Mouse (Mus musculus): ENCODE results near the gene Rad51b. TPM values are rescaled to one million over a fixed set of nuclear protein-coding genes. Genes with fewer than 3 reads are reported as not detected.

Rad51b gene
- polyA plus RNA-seq, 1 experiment from 2014 or later, result 6.4 TPM

- H3K9me3 ChIP-seq, result no peaks in the 10 kb centered on the region
- H3K4me1 ChIP-seq, result peaks cover 19% of the 10 kb centered on the region
- H3K36me3 ChIP-seq (replicated peaks), result no peaks in the 10 kb centered on the region
- no peak overlapping the region for H3K4me3 ChIP-seq
- WGBS, result 64% methylated on average over 7 of the region's 7 CpGs
- no peak for DNase-seq (ENCODE audit: low spot score)
- no peaks in the 10 kb centered on the region for H3K27me3 ChIP-seq (replicated peaks; ENCODE audit: low read depth, poor library complexity, severe bottlenecking)
- peak overlapping the region; percentile 67 for H3K27ac ChIP-seq (replicated peaks)
Observed at GRCm38 (mm10) chr12:79648812-79649700, 352.0 kb downstream of the Rad51b start.

DNA sequence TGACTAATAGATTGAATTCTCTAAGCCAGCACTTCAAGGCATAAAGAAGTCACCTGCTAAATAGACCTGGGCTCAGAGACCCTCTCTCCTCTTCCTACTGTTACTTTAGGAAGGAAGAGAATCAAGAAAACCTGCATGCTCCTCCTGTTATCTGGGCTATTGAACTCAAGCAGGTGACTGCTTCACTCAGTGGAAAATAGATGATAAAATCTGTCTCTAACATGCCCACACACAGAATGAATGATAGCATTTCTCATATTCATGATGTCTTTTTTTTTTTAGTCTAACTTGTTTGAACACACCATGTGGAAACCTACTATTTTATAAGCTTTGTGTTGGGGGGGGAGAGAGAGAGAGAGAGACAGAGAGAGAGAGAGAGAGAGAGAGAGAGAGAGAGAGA lies 352.7 kb downstream of the Rad51b start:
- peaks cover 19% of the 10 kb centered on the region for H3K4me1 ChIP-seq
- no peak overlapping the region for H3K27ac ChIP-seq (replicated peaks)
- H3K4me3 ChIP-seq, result no peak overlapping the region
- H3K36me3 ChIP-seq (replicated peaks), result no peaks in the 10 kb centered on the region
- H3K27me3 ChIP-seq (replicated peaks; ENCODE audit: low read depth, poor library complexity, severe bottlenecking), result no peaks in the 10 kb centered on the region
- DNase-seq (ENCODE audit: low spot score), result no peak
- no peaks in the 10 kb centered on the region for H3K9me3 ChIP-seq

GRCm38 (mm10) chr12:79655138-79655537 lies 358.1 kb downstream of the Rad51b start:
- WGBS, result 95% methylated on average over 5 of the region's 5 CpGs
- Histone ChIP-seq H3K36me3 (replicated peaks) (no peaks in the 10 kb centered on the region), H3K9me3 (no peaks in the 10 kb centered on the region), H3K27ac (replicated peaks) (no peak overlapping the region), H3K4me3 (no peak overlapping the region), H3K27me3 (replicated peaks; ENCODE audit: low read depth, poor library complexity, severe bottlenecking) (no peaks in the 10 kb centered on the region), H3K4me1 (peaks cover 20% of the 10 kb centered on the region)
- no peak for DNase-seq (ENCODE audit: low spot score)

GRCm38 (mm10) chr12:79658861-79659260 lies 361.8 kb downstream of the Rad51b start:
- Histone ChIP-seq H3K9me3 (no peaks in the 10 kb centered on the region), H3K4me1 (peaks cover 29% of the 10 kb centered on the region), H3K4me3 (no peak overlapping the region), H3K27ac (replicated peaks) (no peak overlapping the region), H3K27me3 (replicated peaks; ENCODE audit: low read depth, poor library complexity, severe bottlenecking) (no peaks in the 10 kb centered on the region), H3K36me3 (replicated peaks) (no peaks in the 10 kb centered on the region)
- 95% methylated on average over 3 of the region's 3 CpGs for WGBS
- DNase-seq (ENCODE audit: low spot score), result no peak

DNA sequence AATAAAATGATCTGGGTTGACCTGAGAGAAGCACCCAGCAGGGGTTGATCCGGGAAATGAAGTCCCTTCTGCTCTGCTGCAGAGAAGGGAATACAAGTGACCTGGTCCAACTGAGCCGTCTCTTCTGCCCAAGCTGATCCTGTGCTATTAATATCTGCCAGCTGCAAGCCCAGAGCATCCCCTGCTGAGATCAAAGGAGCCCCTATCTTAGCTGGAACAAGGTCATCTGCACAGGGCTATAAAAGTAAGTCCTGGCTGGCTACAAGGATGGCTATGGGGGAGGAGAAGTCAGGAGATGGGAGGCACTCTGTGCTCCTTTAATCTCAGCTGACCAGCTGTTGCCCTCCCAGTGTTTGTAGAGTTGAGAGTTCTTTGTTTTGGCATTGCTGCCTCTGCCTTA lies 364.2 kb downstream of the Rad51b start:
- 15% methylated on average over 2 of the region's 2 CpGs for WGBS
- no peak for DNase-seq (ENCODE audit: low spot score)
- H3K36me3 ChIP-seq (replicated peaks), result no peaks in the 10 kb centered on the region

DNA sequence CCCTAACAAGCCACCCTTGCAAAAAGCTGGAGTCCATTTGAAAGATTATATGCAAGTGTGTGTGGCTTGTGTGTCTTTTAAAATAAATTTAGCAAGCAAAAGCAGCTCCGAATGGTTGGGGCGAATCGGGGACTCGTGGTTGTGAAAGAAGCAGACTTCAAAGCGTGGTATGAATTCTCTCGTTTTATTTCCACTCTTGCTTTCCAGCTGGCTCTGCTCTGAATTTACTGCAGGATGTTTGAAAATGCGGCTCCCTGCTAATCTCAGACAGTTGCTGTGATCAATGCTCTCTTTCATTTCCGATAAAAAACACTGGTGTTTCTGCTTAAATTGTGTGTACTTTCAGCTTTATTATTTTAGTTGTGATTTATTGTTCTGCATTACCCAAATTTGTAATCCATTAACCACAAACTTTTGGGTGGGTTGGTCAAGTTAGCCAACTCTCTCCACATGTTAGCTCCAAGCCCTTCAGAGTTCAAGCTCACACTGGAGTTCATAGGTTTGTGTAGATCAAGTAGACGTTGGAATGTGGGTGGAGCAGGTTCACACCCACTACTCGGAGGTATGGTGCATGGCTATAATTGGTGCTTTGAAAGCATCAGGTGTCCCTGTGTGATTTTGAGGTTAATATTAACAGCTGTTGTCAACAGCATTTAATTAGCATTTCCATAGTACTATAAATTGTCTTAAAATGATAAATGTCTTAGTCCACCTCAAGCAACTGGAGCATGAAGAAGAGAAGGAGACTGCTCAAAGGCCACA lies 366.2 kb downstream of the Rad51b start:
- Histone ChIP-seq H3K36me3 (replicated peaks) (no peaks in the 10 kb centered on the region), H3K27ac (replicated peaks) (no peak overlapping the region)

More for the DNA sequence above, 364.2 kb downstream of the Rad51b start:
- Histone ChIP-seq H3K27ac (replicated peaks) (peak overlapping the region; percentile 73), H3K4me1 (peaks cover 29% of the 10 kb centered on the region), H3K27me3 (replicated peaks; ENCODE audit: low read depth, poor library complexity, severe bottlenecking) (no peaks in the 10 kb centered on the region), H3K9me3 (no peaks in the 10 kb centered on the region), H3K4me3 (no peak overlapping the region)

DNA sequence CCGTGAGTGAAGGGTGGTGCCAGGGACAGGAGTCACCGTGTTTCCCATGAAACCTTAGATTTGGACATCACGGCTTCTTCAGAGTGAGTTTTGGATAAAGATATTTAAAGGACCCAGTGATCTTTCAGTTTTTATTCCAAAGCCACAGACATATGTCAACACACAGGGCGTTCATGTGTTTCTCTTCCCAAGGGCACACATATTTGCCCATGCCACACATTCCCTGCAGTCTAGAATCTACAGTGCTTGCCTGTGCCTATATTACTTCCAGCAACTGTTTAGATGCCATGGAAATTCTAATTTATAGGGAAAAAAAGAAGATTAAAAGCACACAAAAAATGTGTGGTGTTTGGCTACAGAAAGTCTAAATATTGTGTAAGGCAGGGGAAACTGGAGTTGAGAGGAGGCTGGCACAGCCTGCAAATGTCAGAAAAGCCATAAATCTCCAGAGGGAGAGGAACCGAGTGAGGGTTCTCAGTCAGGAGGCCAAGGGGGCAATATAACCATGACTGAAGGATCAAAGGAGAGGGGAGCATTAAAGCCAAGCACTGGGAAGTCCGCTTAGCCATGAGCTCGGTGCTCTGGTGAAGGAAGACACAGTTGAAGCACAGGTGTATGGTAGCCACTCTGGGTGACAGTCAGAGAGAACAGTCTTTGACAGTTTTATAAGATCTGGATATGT lies 367.0 kb downstream of the Rad51b start:
- no peak overlapping the region for H3K4me3 ChIP-seq
- 83% methylated on average over 7 of the region's 7 CpGs for WGBS
- H3K36me3 ChIP-seq (replicated peaks), result no peaks in the 10 kb centered on the region
- no peaks in the 10 kb centered on the region for H3K27me3 ChIP-seq (replicated peaks; ENCODE audit: low read depth, poor library complexity, severe bottlenecking)
- H3K27ac ChIP-seq (replicated peaks), result no peak overlapping the region
- H3K4me1 ChIP-seq, result peaks cover 15% of the 10 kb centered on the region
- DNase-seq (ENCODE audit: low spot score), result no peak
- no peaks in the 10 kb centered on the region; the same call in 1 of the 2 replicates for H3K9me3 ChIP-seq

More for the DNA sequence above, 366.2 kb downstream of the Rad51b start:
- H3K4me3 ChIP-seq, result no peak overlapping the region
- DNase-seq (ENCODE audit: low spot score), result no peak
- no peaks in the 10 kb centered on the region for H3K27me3 ChIP-seq (replicated peaks; ENCODE audit: low read depth, poor library complexity, severe bottlenecking)
- 73% methylated on average over 10 of the region's 10 CpGs for WGBS
- H3K9me3 ChIP-seq, result no peaks in the 10 kb centered on the region; the same call in 1 of the 2 replicates
- H3K4me1 ChIP-seq, result peaks cover 19% of the 10 kb centered on the region

DNA sequence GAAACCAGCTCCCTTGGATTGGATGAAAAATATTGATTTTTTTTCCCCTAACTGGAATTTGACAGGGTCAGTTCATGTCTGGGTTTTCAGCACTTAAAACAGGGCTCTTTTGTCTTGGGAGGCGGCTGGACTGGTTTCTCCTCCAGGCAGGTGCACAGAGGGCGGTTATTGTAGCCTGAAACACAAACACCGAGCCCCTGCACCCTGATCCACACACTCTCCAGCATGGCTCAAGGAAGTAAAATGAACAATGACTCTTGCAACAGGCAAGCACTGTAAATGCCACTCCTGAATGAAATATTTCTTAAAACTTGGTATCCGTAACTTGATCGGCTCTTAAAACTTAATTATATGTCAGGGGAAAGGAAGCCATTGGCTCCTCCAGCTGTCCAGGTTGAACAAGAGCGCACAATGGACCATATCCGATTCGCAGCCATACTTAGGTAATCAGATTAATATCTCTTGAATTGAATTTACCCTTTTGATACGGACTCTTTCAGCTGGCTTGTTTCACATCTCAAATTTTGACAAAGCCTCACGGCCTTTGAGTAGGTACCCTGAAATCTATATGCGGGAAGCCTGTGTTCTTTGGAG lies 377.9 kb downstream of the Rad51b start:
- peak overlapping the region; percentile 70 for H3K27ac ChIP-seq (replicated peaks)
- H3K9me3 ChIP-seq, result no peaks in the 10 kb centered on the region
- no peaks in the 10 kb centered on the region for H3K36me3 ChIP-seq (replicated peaks)
- H3K27me3 ChIP-seq (replicated peaks; ENCODE audit: low read depth, poor library complexity, severe bottlenecking), result no peaks in the 10 kb centered on the region
- WGBS, result 71% methylated on average over 11 of the region's 11 CpGs
- peaks cover 41% of the 10 kb centered on the region for H3K4me1 ChIP-seq
- H3K4me3 ChIP-seq, result no peak overlapping the region
- DNase-seq (ENCODE audit: low spot score), result peak; percentile 51

- H3K9me3 ChIP-seq, result no peaks in the 10 kb centered on the region
- H3K4me1 ChIP-seq, result peaks cover 48% of the 10 kb centered on the region
- WGBS, result 61% methylated on average over 13 of the region's 13 CpGs
- peak; percentile 39 for DNase-seq (ENCODE audit: low spot score)
- peak overlapping the region; percentile 70 for H3K27ac ChIP-seq (replicated peaks)
- H3K27me3 ChIP-seq (replicated peaks; ENCODE audit: low read depth, poor library complexity, severe bottlenecking), result no peaks in the 10 kb centered on the region
- H3K36me3 ChIP-seq (replicated peaks), result no peaks in the 10 kb centered on the region
- no peak overlapping the region for H3K4me3 ChIP-seq
Observed at GRCm38 (mm10) chr12:79675440-79676176, 378.5 kb downstream of the Rad51b start.

- Histone ChIP-seq H3K27me3 (replicated peaks; ENCODE audit: low read depth, poor library complexity, severe bottlenecking) (no peaks in the 10 kb centered on the region), H3K9me3 (no peaks in the 10 kb centered on the region), H3K36me3 (replicated peaks) (no peaks in the 10 kb centered on the region), H3K27ac (replicated peaks) (peak overlapping the region; percentile 70), H3K4me1 (peaks cover 54% of the 10 kb centered on the region), H3K4me3 (no peak overlapping the region)
- no peak for DNase-seq (ENCODE audit: low spot score)
- 81% methylated on average over 6 of the region's 6 CpGs for WGBS
Observed at GRCm38 (mm10) chr12:79676251-79676650, 379.2 kb downstream of the Rad51b start.

GRCm38 (mm10) chr12:79676896-79677295 lies 379.8 kb downstream of the Rad51b start:
- no peaks in the 10 kb centered on the region for H3K9me3 ChIP-seq
- H3K4me1 ChIP-seq, result peaks cover 61% of the 10 kb centered on the region
- no peaks in the 10 kb centered on the region for H3K27me3 ChIP-seq (replicated peaks; ENCODE audit: low read depth, poor library complexity, severe bottlenecking)
- H3K27ac ChIP-seq (replicated peaks), result peak overlapping the region; percentile 70
- WGBS, result 83% methylated on average over 5 of the region's 5 CpGs
- H3K36me3 ChIP-seq (replicated peaks), result no peaks in the 10 kb centered on the region
- DNase-seq (ENCODE audit: low spot score), result no peak
- no peak overlapping the region for H3K4me3 ChIP-seq

Measured in embryonic facial prominence, embryonic 10.5 days (tissue).